Mouse (Mus musculus): ENCODE measurements at regions not wholly inside any gene's neighbourhood (a gene's known extent, or its start where the extent isn't known, plus 50 kb on each side); places are given as distances from the start of the nearest gene placed in this dataset.

DNA sequence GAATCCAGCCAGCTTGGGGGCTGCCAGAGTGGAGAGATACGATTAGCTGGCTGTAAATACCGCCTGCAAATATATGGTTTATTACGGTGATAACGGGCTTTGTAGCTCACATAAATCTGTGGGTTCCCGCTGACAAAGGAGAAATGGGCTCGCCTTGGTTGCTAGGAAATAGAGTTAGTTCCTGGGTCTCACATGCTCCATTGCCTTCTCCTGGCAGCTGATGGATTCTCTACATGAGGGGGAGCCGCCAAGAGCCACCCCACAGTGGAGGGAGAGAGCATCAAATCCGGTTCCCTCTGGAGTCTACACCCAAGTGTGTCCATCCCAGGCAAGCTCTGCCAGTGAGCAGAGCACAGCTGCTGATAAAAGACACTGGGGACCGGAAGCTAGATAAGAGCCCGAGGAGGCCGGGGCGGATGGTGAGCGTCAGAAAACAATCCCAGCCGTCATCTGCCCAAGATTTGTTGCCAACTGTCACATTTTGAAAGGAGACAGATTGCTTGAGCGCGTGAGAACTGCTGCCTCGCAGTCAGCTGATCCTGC is 275.7 kb downstream of the Rybp start:
- no peak for TF ChIP-seq MAFK (IDR thresholded peaks at IDR 0.05; ENCODE audit: insufficient read depth, low read depth, low read length)
- no peak for TF ChIP-seq ZC3H11A (IDR thresholded peaks at IDR 0.05; ENCODE audit: borderline replicate concordance, low read depth, low read length)
- TF ChIP-seq HCFC1 (IDR thresholded peaks at IDR 0.05; ENCODE audit: borderline replicate concordance, insufficient read depth, low read length), result no peak
- no peak for TF ChIP-seq ZNF384 (IDR thresholded peaks at IDR 0.05; ENCODE audit: low read depth, low read length)
